Mouse (Mus musculus) hindbrain, postnatal 0 days (tissue): ENCODE measurements around the gene Ssr2. TPM values are rescaled to one million over a fixed set of nuclear protein-coding genes. Genes with fewer than 3 reads are reported as not detected.
A peak's percentile ranks its signal among the peaks of the same experiment; 100 is the strongest.

ENCODE experiments used
- ATAC-seq: fragments of 200-750 bp; cut with Nextera tagmentation; 2 replicates; pipeline ENCODE4 v1.8.0; 2017; ENCODE audit warnings: mild to moderate bottlenecking, moderate TSS enrichment, moderate library complexity
- DNase-seq: peaks from one replicate; pipeline ENCODE4 v3.0.0-alpha.2; 2015; ENCODE audit warnings: low spot score
- H3K27ac ChIP-seq: fragments of 300-500 bp; sonication (generic); 2 replicates; pipeline ENCODE4 v1.5.1; 2014; ENCODE audit warnings: mild to moderate bottlenecking
- H3K27me3 ChIP-seq: fragments of 300-500 bp; sonication (generic); 2 replicates; pipeline ENCODE4 v1.6.1; 2014; ENCODE audit warnings: low read length, mixed read lengths; ENCODE audit not compliant: insufficient read depth
- H3K36me3 ChIP-seq: fragments of 300-500 bp; sonication (generic); 2 replicates; pipeline ENCODE4 v1.6.1; 2014; ENCODE audit warnings: low read length, mixed read lengths; ENCODE audit not compliant: insufficient read depth
- H3K4me1 ChIP-seq: fragments of 300-500 bp; sonication (generic); 2 replicates; pipeline ENCODE4 v1.6.1; 2014; ENCODE audit warnings: antibody characterized with exemption, low read length, mixed read lengths; ENCODE audit not compliant: insufficient read depth
- H3K4me2 ChIP-seq: fragments of 300-500 bp; sonication (generic); 2 replicates; pipeline ENCODE4 v1.6.1; 2014; ENCODE audit warnings: low read depth, mild to moderate bottlenecking, low read length, moderate library complexity, mixed read lengths
- H3K4me3 ChIP-seq: fragments of 300-500 bp; sonication (generic); 2 replicates; pipeline ENCODE4 v1.5.1; 2014; ENCODE audit warnings: low read length
- H3K9ac ChIP-seq: fragments of 300-500 bp; sonication (generic); replicated peaks from 2 replicates; pipeline ENCODE4 v1.6.1; 2014; ENCODE audit warnings: mild to moderate bottlenecking, low read length, moderate library complexity, mixed read lengths
- H3K9me3 ChIP-seq: fragments of 300-500 bp; sonication (generic); 2 replicates; pipeline ENCODE4 v1.6.1; 2016; ENCODE audit warnings: low read length, mixed read lengths
- CTCF ChIP-seq: IDR thresholded peaks from 2 replicates; pipeline ENCODE4 v1.5.1; 2016; ENCODE audit warnings: antibody characterized with exemption, control low read depth, low read depth
- WGBS: fragments of 180-500 bp; shearing (Covaris S2); extraction: QIAGEN DNeasy Blood & Tissue Kit; methylation state at CpG from one replicate; pipeline ENCODE4 v1.1.7; 2014; 5-methylcytosine and 5-hydroxymethylcytosine counted together
- polyA plus RNA-seq: library from polyadenylated mRNA; unstranded; fragments of >200 nt; fragmentation: Nextera tagmentation; extraction: Ambion mirVana; gene quantifications from 2 replicates; pipeline ENCODE4 v1.2.1, GENCODE M21; 2015
- total RNA-seq: library from RNA; depleted of rRNA; stranded (reverse); fragments of >200 nt; gene quantifications from 2 replicates; pipeline ENCODE4 v1.2.3, GENCODE M21; 2014; rRNA removed

Ssr2 gene
- total RNA-seq = 247 and 307 TPM in 2 replicates
- 209 and 210 TPM in 2 replicates for polyA plus RNA-seq

DNA sequence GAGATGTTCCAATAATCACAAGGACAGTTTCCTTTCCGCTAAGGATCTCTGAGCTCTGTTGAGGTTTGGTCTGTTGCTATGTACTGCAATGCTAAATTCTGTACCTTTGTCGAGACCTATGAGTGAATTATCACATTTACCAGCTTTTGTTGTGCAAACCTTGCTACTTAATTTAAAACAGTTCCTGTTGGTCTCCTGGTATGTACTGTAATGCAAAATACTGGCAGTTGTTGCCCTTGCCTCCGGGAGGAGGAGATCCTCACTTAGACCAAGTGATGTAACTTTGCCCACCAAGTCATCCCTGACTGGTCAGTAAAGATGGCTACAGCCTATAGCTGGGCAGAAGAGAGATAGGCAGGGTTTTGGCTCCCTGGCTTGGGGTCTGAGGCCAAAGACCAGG, at the start of gene Ssr2:
Ssr2 (plus strand) TSS at position 337 of the 400 bp plus-strand sequence.
- TF ChIP-seq CTCF = no peak
- 87% methylated on average over 3 of the region's 3 CpGs for WGBS
- ATAC-seq = no peak
- H3K36me3 ChIP-seq = no peaks in the 10 kb centered on the region
- no peaks in the 10 kb centered on the region for H3K27me3 ChIP-seq
- H3K4me2 ChIP-seq = no peak within 1 kb of the TSS
- H3K27ac ChIP-seq = no peak within 1 kb of the TSS
- H3K4me1 ChIP-seq = no peaks in the 10 kb centered on the region
- no peak within 1 kb of the TSS for H3K4me3 ChIP-seq
- H3K9me3 ChIP-seq = no peaks in the 10 kb centered on the region
- no peak within 1 kb of the TSS for H3K9ac ChIP-seq
- no peak for DNase-seq

- ATAC-seq (peak; percentile 87), DNase-seq (peak; percentile 94)
- H3K27me3 ChIP-seq = no peaks in the 10 kb centered on the region
- peaks cover 26% of the 10 kb centered on the region for H3K4me1 ChIP-seq
- no peaks in the 10 kb centered on the region for H3K36me3 ChIP-seq
- 0 out of 2 replicates have a peak overlapping the region, but pooled peaks have one; percentile 16 for H3K4me2 ChIP-seq
- H3K9me3 ChIP-seq = no peaks in the 10 kb centered on the region
- no peak overlapping the region for H3K4me3 ChIP-seq
- WGBS = 34% methylated on average over 17 of the region's 17 CpGs
- H3K27ac ChIP-seq = no peak overlapping the region
- peak; percentile 100 for TF ChIP-seq CTCF
- no peak overlapping the region for H3K9ac ChIP-seq
Observed at GRCm38 (mm10) chr3:88526157-88527131, 49.2 kb upstream of the Ssr2 start.

DNA sequence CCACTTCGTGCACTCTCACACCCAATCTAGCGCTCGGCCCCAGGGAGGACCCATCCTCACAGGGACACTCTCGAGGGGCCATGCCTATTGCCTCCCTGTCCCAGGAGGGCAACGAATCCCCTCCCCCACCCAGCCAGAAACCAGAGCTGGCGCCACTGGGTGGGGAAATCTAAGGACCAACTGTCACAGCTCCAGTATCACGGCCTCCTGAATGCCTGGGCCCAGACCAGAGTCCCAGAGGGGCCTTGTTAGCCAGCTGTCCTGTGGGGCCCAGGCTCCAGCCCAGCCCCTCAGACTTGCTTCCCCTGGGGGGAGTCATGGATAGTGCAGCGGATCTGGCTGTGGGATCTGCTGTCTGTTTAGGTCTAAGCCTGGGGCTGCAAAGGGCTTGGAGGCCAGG, 48.1 kb upstream of the Ssr2 start:
- no peak overlapping the region for H3K4me2 ChIP-seq
- TF ChIP-seq CTCF = no peak
- WGBS = 23% methylated on average over 8 of the region's 8 CpGs
- DNase-seq (no peak), ATAC-seq (no peak)
- no peaks in the 10 kb centered on the region for H3K9me3 ChIP-seq
- 0 out of 2 replicates have a peak overlapping the region, but pooled peaks have one; percentile 6 for H3K9ac ChIP-seq
- no peaks in the 10 kb centered on the region for H3K36me3 ChIP-seq
- no peaks in the 10 kb centered on the region for H3K27me3 ChIP-seq
- H3K4me3 ChIP-seq = no peak overlapping the region
- 0 out of 2 replicates have a peak overlapping the region, but pooled peaks have one; percentile 36 for H3K27ac ChIP-seq
- H3K4me1 ChIP-seq = peaks cover 26% of the 10 kb centered on the region

GRCm38 (mm10) chr3:88528646-88529045, 47.0 kb upstream of the Ssr2 start:
- DNase-seq (no peak), ATAC-seq (no peak)
- WGBS = 84% methylated on average over 11 of the region's 11 CpGs
- no peaks in the 10 kb centered on the region for H3K27me3 ChIP-seq
- peaks cover 26% of the 10 kb centered on the region for H3K4me1 ChIP-seq
- no peak for TF ChIP-seq CTCF
- no peak overlapping the region for H3K4me2 ChIP-seq
- H3K36me3 ChIP-seq = no peaks in the 10 kb centered on the region
- H3K27ac ChIP-seq = no peak overlapping the region
- H3K9me3 ChIP-seq = no peaks in the 10 kb centered on the region
- no peak overlapping the region for H3K4me3 ChIP-seq
- no peak overlapping the region for H3K9ac ChIP-seq

DNA sequence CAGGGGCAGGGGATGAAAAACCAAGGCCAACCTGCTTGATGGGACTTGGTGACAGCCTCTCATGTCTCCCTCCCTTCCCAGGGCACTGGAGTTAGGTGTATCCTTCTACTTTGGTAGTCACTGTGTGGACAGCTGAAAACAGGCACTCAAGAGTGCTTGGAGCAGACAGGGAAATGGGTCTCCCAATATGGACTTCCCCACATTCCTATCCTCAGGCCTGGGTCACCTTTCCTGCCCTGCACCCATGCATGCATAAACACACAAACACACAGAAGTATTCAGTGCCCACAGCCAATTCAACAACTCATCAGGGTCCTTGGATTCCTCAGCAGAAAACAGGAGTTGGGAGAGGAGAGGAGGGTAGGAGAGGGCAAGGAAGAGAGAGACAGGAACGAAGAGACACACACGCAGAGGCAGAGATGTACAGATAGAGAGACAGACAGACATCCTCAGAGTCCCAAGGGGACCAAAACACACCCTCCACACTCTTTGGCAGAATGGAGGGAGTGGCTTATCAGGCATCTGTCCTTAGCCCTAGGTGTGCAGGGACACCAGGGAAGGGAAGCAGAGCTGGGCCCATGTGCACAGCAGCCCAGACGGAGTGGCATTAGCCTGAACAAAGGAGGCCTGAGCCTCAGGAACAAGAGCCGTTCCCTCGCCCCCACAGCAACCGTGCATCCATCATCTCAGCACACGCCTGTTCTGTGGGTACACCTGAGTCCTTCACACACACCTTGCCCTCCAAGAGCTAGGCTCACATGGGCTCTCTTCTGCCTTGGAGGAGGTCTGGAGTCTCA, 46.3 kb upstream of the Ssr2 start:
- Histone ChIP-seq H3K27ac (no peak overlapping the region), H3K4me2 (peak overlapping the region; percentile 87), H3K9ac (peak overlapping the region; percentile 94), H3K36me3 (no peaks in the 10 kb centered on the region), H3K9me3 (no peaks in the 10 kb centered on the region), H3K4me3 (peak overlapping the region; percentile 66; the same call in 1 of the 2 replicates), H3K27me3 (no peaks in the 10 kb centered on the region), H3K4me1 (peaks cover 28% of the 10 kb centered on the region)
- 26% methylated on average over 7 of the region's 7 CpGs for WGBS
- TF ChIP-seq CTCF = no peak
- DNase-seq (no peak), ATAC-seq (no peak)

DNA sequence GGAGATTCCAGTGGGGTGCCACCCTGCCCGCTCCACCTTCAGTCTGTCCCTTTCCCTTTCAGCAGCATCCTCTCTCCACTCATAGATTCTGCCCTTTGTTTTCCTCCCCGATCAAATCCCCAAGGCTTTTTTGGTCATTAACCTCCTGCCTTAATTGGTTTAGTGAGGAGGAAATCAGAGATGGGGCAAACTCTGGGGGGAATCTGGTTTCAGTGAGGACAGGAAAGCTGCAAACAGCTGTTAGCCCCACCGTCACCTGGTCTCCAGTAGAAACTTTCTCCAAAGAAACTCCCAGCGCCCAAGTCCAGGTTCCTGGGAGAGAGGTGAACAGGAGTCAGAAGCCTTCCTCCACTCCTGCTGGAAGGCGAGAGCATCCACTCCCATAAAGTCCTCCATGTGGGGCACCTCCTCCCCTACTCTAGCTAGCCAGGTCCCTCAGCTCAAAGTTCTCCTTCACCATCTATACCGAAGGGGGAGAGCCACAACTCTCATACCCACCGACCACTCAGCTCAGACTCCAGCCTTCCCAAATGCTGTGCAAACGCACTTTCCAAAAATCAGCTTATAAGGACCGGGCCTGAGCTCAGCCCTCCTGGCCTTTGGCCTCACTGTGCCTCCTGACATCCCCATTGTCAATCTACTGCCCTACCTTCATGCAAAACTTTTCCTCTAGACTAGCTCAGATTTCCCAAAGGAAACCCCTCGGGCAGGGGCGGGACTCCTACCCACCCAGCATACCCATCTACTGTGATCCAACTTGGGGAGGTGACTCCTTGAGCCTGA, 45.4 kb upstream of the Ssr2 start:
- Histone ChIP-seq H3K4me2 (peak overlapping the region; percentile 87), H3K36me3 (no peaks in the 10 kb centered on the region), H3K4me3 (peak overlapping the region; percentile 66), H3K4me1 (peaks cover 37% of the 10 kb centered on the region), H3K9ac (peak overlapping the region; percentile 94), H3K9me3 (no peaks in the 10 kb centered on the region), H3K27me3 (no peaks in the 10 kb centered on the region), H3K27ac (peak overlapping the region; percentile 92)
- no peak for ATAC-seq
- TF ChIP-seq CTCF = no peak
- WGBS = 7% methylated on average over 11 of the region's 11 CpGs
- no peak for DNase-seq
